Mouse (Mus musculus): ENCODE results near the gene Aak1. TPM values are rescaled to one million over a fixed set of nuclear protein-coding genes. Genes with fewer than 3 reads are reported as not detected.

Aak1 gene
- polyA plus RNA-seq, 1 experiment from 2014 or later = 5.6 TPM

DNA sequence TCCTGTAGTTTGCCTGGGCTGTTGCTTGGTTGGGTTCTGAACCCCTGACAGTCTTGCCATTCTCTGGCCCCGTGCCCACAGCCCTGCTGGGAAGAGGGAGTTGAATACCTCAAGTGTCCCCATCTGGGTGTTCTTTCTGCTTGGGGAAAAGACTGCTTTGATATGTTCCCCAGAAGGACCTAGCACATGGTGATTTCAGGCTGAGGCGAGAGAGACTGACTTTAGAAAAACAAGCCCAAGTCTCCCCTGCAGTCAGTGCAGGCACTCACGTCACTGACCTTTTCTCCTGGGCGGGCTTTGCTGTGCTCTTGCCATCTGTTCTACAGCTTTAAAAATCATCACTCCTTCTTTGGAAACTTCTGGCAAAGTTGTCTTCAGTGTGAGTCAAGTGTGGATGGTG, 67.9 kb downstream of the Aak1 start:
- no peak for DNase-seq (ENCODE audit: low spot score)
- 0 out of 2 replicates have a peak, but pooled peaks cover 4% of the 10 kb centered on the region for H3K4me1 ChIP-seq (replicated peaks; ENCODE audit: control insufficient read depth, insufficient read depth)
- no peaks in the 10 kb centered on the region for H3K9me3 ChIP-seq (ENCODE audit: control insufficient read depth, low read length)
- H3K27ac ChIP-seq (replicated peaks) = 0 out of 2 replicates have a peak overlapping the region, but pooled peaks have one; percentile 18
- 59% methylated on average over 4 of the region's 4 CpGs for WGBS
- ATAC-seq (ENCODE audit: low FRiP score, low TSS enrichment) = no peak
- H3K4me2 ChIP-seq (replicated peaks; ENCODE audit: low read depth) = no peak overlapping the region
- H3K4me3 ChIP-seq (ENCODE audit: low read depth, low read length) = no peak overlapping the region
- no peaks in the 10 kb centered on the region for H3K36me3 ChIP-seq (ENCODE audit: control insufficient read depth, insufficient read depth, low read length)
- H3K9ac ChIP-seq (ENCODE audit: low read length) = no peak overlapping the region
- no peak for TF ChIP-seq EP300 (optimal IDR thresholded peaks at IDR 0.05)
- TF ChIP-seq CTCF (IDR thresholded peaks at IDR 0.05; ENCODE audit: low read depth) = no peak
- H3K27me3 ChIP-seq (ENCODE audit: control insufficient read depth, insufficient read depth, low read length) = no peaks in the 10 kb centered on the region

DNA sequence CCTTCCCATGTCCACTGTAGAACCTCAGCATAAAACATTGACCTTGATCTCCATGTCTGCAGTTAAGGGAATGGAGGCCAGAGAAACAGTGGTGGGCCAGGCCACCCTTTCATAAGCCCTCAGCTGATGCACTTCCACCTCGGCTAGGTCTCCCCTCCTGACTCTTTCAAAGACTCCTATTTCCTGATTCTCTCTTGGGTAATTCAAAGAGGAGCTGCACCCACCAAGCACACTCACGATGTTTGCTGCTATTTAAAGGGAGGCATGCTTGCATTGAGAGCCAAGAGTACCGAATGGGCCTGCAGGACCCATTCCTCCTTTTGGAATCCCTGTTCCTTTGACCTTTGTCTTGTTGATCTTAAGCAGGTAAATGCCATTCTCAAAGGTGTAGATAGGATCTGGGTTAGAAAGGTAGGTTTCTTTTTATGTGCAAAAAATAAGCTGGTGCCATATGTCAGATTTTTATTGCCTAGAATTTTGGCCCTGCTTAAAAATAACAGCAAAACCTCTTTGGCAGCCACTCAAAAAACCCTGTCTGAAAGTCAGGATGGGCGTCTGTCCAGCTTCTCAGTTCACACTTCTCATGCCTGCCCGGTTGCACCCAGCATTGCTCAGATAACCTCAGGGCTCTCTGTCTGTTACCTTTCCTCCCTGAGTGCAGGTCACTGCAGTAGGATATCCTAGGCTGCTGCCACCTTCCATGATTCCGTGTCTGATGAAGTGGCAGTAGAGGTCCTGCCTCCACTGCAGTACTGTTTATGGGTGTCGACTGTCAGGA, 68.9 kb downstream of the Aak1 start:
- H3K27me3 ChIP-seq (ENCODE audit: control insufficient read depth, insufficient read depth, low read length) = no peaks in the 10 kb centered on the region
- H3K9me3 ChIP-seq (ENCODE audit: control insufficient read depth, low read length) = no peaks in the 10 kb centered on the region
- no peak overlapping the region for H3K27ac ChIP-seq (replicated peaks)
- no peak overlapping the region for H3K9ac ChIP-seq (ENCODE audit: low read length)
- 39% methylated on average over 7 of the region's 7 CpGs for WGBS
- H3K4me2 ChIP-seq (replicated peaks; ENCODE audit: low read depth) = no peak overlapping the region
- 0 out of 2 replicates have a peak, but pooled peaks cover 4% of the 10 kb centered on the region for H3K4me1 ChIP-seq (replicated peaks; ENCODE audit: control insufficient read depth, insufficient read depth)
- ATAC-seq (ENCODE audit: low FRiP score, low TSS enrichment) = no peak
- H3K36me3 ChIP-seq (ENCODE audit: control insufficient read depth, insufficient read depth, low read length) = no peaks in the 10 kb centered on the region
- H3K4me3 ChIP-seq (ENCODE audit: low read depth, low read length) = no peak overlapping the region
- no peak for DNase-seq (ENCODE audit: low spot score)
- TF ChIP-seq EP300 (optimal IDR thresholded peaks at IDR 0.05) (no peak), CTCF (IDR thresholded peaks at IDR 0.05; ENCODE audit: low read depth) (no peak)

DNA sequence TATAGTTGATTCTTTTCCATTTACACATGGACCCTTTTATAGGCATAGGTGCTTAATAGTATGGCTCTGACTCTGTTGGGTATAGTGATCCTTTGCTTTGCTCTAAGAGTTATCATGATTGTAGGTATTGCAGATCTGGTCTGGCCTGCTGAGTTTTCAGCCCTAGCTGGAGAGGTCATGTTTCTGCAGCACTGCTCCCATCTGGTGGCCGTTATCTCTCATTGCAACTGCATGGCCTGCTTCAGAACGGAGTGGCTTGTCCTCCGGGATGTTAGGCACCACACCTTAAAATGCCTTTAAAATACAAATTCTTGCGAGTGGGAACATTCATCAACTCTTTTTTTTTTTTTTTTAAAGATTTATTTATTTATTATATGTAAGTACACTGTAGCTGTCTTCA, 72.6 kb downstream of the Aak1 start:
- Histone ChIP-seq H3K4me3 (ENCODE audit: low read depth, low read length) (no peak overlapping the region), H3K36me3 (ENCODE audit: control insufficient read depth, insufficient read depth, low read length) (peaks cover 4% of the 10 kb centered on the region; the same call in 1 of the 2 replicates), H3K27me3 (ENCODE audit: control insufficient read depth, insufficient read depth, low read length) (no peaks in the 10 kb centered on the region), H3K9ac (ENCODE audit: low read length) (no peak overlapping the region), H3K4me2 (replicated peaks; ENCODE audit: low read depth) (no peak overlapping the region), H3K27ac (replicated peaks) (no peak overlapping the region), H3K9me3 (ENCODE audit: control insufficient read depth, low read length) (no peaks in the 10 kb centered on the region), H3K4me1 (replicated peaks; ENCODE audit: control insufficient read depth, insufficient read depth) (0 out of 2 replicates have a peak, but pooled peaks cover 4% of the 10 kb centered on the region)
- TF ChIP-seq EP300 (optimal IDR thresholded peaks at IDR 0.05) (no peak), CTCF (IDR thresholded peaks at IDR 0.05; ENCODE audit: low read depth) (peak; percentile 90)
- peak; percentile 79 for ATAC-seq (ENCODE audit: low FRiP score, low TSS enrichment)
- 23% methylated on average over 4 of the region's 4 CpGs for WGBS
- peak; percentile 70 for DNase-seq (ENCODE audit: low spot score)

DNA sequence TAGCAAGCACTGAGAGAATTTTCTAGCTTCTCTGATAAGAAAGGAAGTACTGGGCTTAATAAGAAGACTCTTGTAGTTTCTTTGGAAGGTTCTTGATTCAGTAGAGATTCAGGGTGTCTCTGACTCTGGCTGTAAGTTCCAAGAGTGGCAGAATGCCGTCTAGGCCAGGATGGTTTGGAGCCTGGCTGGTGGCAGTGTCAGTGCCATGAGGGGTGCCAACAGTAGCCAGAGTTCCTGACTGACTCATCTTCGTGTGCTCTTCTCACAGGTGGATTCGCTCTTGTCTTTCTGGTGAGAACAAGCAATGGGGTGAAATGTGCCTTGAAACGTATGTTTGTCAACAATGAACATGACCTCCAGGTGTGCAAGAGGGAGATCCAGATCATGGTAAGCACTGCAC, 75.4 kb downstream of the Aak1 start:
- TF ChIP-seq EP300 (optimal IDR thresholded peaks at IDR 0.05) = no peak
- no peak for TF ChIP-seq CTCF (IDR thresholded peaks at IDR 0.05; ENCODE audit: low read depth)

DNA sequence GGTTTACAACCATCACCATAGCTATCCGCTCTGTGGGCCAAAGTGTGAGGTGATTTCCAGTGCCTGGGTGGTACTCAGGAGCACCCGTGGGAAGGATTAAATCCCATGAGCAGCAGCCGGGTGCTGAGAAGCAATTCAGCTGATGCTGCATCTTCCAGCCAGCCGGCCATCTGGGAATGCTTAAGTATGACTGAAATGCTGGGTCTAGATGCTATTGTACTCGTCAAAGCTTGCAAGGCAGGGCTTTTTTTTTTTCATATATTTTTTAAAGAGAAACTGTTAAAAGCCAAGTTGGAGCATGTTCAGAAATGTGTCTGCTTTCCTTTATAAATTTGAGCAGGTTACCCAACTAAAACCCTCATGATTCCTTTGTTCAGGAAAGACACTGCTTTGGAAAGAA, 85.2 kb downstream of the Aak1 start:
- Histone ChIP-seq H3K27ac (replicated peaks) (no peak overlapping the region), H3K9ac (ENCODE audit: low read length) (no peak overlapping the region), H3K36me3 (ENCODE audit: control insufficient read depth, insufficient read depth, low read length) (peaks cover 10% of the 10 kb centered on the region), H3K4me1 (replicated peaks; ENCODE audit: control insufficient read depth, insufficient read depth) (no peaks in the 10 kb centered on the region), H3K9me3 (ENCODE audit: control insufficient read depth, low read length) (no peaks in the 10 kb centered on the region), H3K4me2 (replicated peaks; ENCODE audit: low read depth) (no peak overlapping the region), H3K27me3 (ENCODE audit: control insufficient read depth, insufficient read depth, low read length) (no peaks in the 10 kb centered on the region), H3K4me3 (ENCODE audit: low read depth, low read length) (no peak overlapping the region)
- no peak for ATAC-seq (ENCODE audit: low FRiP score, low TSS enrichment)
- TF ChIP-seq EP300 (optimal IDR thresholded peaks at IDR 0.05) = no peak
- TF ChIP-seq CTCF (IDR thresholded peaks at IDR 0.05; ENCODE audit: low read depth) = no peak
- 55% methylated on average over 5 of the region's 5 CpGs for WGBS
- no peak for DNase-seq (ENCODE audit: low spot score)

More for the DNA sequence above, 75.4 kb downstream of the Aak1 start:
- Histone ChIP-seq H3K27me3 (ENCODE audit: control insufficient read depth, insufficient read depth, low read length) (no peaks in the 10 kb centered on the region), H3K4me1 (replicated peaks; ENCODE audit: control insufficient read depth, insufficient read depth) (no peaks in the 10 kb centered on the region), H3K36me3 (ENCODE audit: control insufficient read depth, insufficient read depth, low read length) (peaks cover 9% of the 10 kb centered on the region; the same call in 1 of the 2 replicates), H3K9me3 (ENCODE audit: control insufficient read depth, low read length) (no peaks in the 10 kb centered on the region), H3K27ac (replicated peaks) (no peak overlapping the region), H3K4me3 (ENCODE audit: low read depth, low read length) (no peak overlapping the region), H3K9ac (ENCODE audit: low read length) (no peak overlapping the region), H3K4me2 (replicated peaks; ENCODE audit: low read depth) (no peak overlapping the region)
- 91% methylated on average over 4 of the region's 4 CpGs for WGBS
- no peak for ATAC-seq (ENCODE audit: low FRiP score, low TSS enrichment)
- no peak for DNase-seq (ENCODE audit: low spot score)

DNA sequence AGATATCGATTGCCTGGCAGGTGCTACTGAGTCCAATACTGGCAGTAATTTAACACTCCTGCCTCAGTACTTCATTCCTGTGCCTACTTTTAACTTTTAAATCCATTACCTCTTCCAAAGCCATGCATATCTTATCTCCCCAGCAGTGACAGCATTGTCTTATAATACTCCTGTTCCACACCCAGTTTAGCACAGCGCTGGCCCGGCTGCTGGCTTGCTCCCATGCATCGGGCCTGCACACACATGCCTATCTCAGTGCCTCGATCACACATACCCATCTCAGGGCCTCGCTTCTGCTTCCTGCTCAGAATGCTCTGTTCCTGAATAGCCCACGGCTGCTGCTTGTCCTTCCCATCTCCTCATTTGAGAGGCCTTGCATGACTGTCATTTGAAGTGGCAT, 90.5 kb downstream of the Aak1 start:
- Histone ChIP-seq H3K4me1 (replicated peaks; ENCODE audit: control insufficient read depth, insufficient read depth) (no peaks in the 10 kb centered on the region), H3K36me3 (ENCODE audit: control insufficient read depth, insufficient read depth, low read length) (peaks cover 13% of the 10 kb centered on the region), H3K4me3 (ENCODE audit: low read depth, low read length) (no peak overlapping the region), H3K27ac (replicated peaks) (no peak overlapping the region), H3K4me2 (replicated peaks; ENCODE audit: low read depth) (no peak overlapping the region), H3K27me3 (ENCODE audit: control insufficient read depth, insufficient read depth, low read length) (no peaks in the 10 kb centered on the region), H3K9ac (ENCODE audit: low read length) (no peak overlapping the region), H3K9me3 (ENCODE audit: control insufficient read depth, low read length) (no peaks in the 10 kb centered on the region)
- 82% methylated on average over 7 of the region's 7 CpGs for WGBS
- ATAC-seq (ENCODE audit: low FRiP score, low TSS enrichment) (no peak), DNase-seq (ENCODE audit: low spot score) (no peak)
- no peak for TF ChIP-seq EP300 (optimal IDR thresholded peaks at IDR 0.05)
- TF ChIP-seq CTCF (IDR thresholded peaks at IDR 0.05; ENCODE audit: low read depth) = no peak

All from stomach, postnatal 0 days (tissue).